Comparison of ENCODE assay signal across 22 mouse cellular contexts in genomic region chr4:76351201-76351979, GRCm38 (mm10).
A peak's percentile ranks its signal among the peaks of the same experiment; 100 is the strongest.
DNase-seq lines count a peak whose midpoint lies in the region; ATAC-seq lines count a peak whose summit lies in the region.
"Had no signal": no experiment of that assay in that cellular context is flagged by ENCODE, and none has a peak within 500 bp of the region (broad histone marks: within the 10 kb centered on the region; RNA-seq: fewer than 3 reads in every experiment).

No protein-coding gene starts in this region.

- no peaks in the 10 kb centered on the region for H3K9me3 ChIP-seq in hindbrain, embryonic 11.5 days (ENCODE audit: control insufficient read depth, low read length)
- H3K9me3 ChIP-seq in hindbrain, embryonic 16.5 days (ENCODE audit: control insufficient read depth, low read length): no peaks in the 10 kb centered on the region
- H3K9me3 ChIP-seq in lung, embryonic 16.5 days (ENCODE audit: control insufficient read depth, low read length): peaks cover 3% of the 10 kb centered on the region; the same call in 1 of the 2 replicates
- H3K9me3 ChIP-seq in limb, embryonic 11.5 days (ENCODE audit: control insufficient read depth, low read length): no peaks in the 10 kb centered on the region
- H3K9me3 ChIP-seq: embryonic facial prominence, embryonic 13.5 days; heart, embryonic 12.5 days; liver, embryonic 12.5 days; midbrain, embryonic 10.5 days; neural tube, embryonic 12.5 days had no signal

- no peak overlapping the region for H3K4me2 ChIP-seq in hindbrain, embryonic 11.5 days (replicated peaks; ENCODE audit: low read depth, low read length)
- no peak overlapping the region for H3K4me2 ChIP-seq in hindbrain, embryonic 16.5 days (ENCODE audit: low read length)
- H3K4me2 ChIP-seq in lung, embryonic 16.5 days (ENCODE audit: low read depth, low read length): no peak overlapping the region
- no peak overlapping the region for H3K4me2 ChIP-seq in limb, embryonic 11.5 days (ENCODE audit: low read depth, severe bottlenecking)
- H3K4me2 ChIP-seq: embryonic facial prominence, embryonic 13.5 days; heart, embryonic 12.5 days; liver, embryonic 12.5 days; neural tube, embryonic 12.5 days had no signal

- H3K27ac ChIP-seq in hindbrain, embryonic 11.5 days (ENCODE audit: low read depth, low read length): no peak overlapping the region
- no peak overlapping the region for H3K27ac ChIP-seq in hindbrain, embryonic 16.5 days (ENCODE audit: low read depth, low read length)
- no peak overlapping the region for H3K27ac ChIP-seq in lung, embryonic 16.5 days (ENCODE audit: low read length)
- peak overlapping the region; percentile 57; the same call in 1 of the 2 replicates for H3K27ac ChIP-seq in limb, embryonic 11.5 days (replicated peaks; ENCODE audit: low read depth, low read length)
- H3K27ac ChIP-seq: embryonic facial prominence, embryonic 13.5 days; liver, embryonic 12.5 days; midbrain, embryonic 10.5 days; neural tube, embryonic 12.5 days had no signal

- ATAC-seq in hindbrain, embryonic 11.5 days (ENCODE audit: low FRiP score): 0 out of 2 replicates have a peak, but pooled peaks have one; percentile 51
- no peak; the same call in 1 of the 2 replicates for ATAC-seq in hindbrain, embryonic 16.5 days
- ATAC-seq in lung, embryonic 16.5 days (ENCODE audit: low read depth): 0 out of 2 replicates have a peak, but pooled peaks have one; percentile 41
- ATAC-seq in limb, embryonic 11.5 days (ENCODE audit: insufficient number of reproducible peaks, low FRiP score, low TSS enrichment, low read depth): no peak
- ATAC-seq: forebrain, embryonic 16.5 days; liver, embryonic 12.5 days had no signal

- no peak for DNase-seq in hindbrain, embryonic 11.5 days (ENCODE audit: low spot score)
- no peak for DNase-seq in lung, postnatal 25 days (ENCODE audit: low spot score)
- peak; percentile 47 for DNase-seq in embryo, embryonic 10.5 days (ENCODE audit: low spot score)
- no peak for DNase-seq in limb, embryonic 11.5 days (ENCODE audit: low spot score)
- DNase-seq in left cerebral cortex, postnatal 25 days (ENCODE audit: low spot score in 2 of 2): no peak
- no peak for DNase-seq in adipocyte (ENCODE audit: low spot score)
- DNase-seq: cerebellum, adult 9-11 months; heart, postnatal 36 days; kidney, postnatal 25 days; layer of hippocampus, adult 9-11 months; lung, postnatal 14 days; retina, postnatal 1 day; right cerebral cortex, postnatal 4 days; thymus, adult 18-20 months had no signal

- no peaks in the 10 kb centered on the region for H3K4me1 ChIP-seq in hindbrain, embryonic 11.5 days (replicated peaks; ENCODE audit: control insufficient read depth, insufficient read depth, low read length)
- 0 out of 2 replicates have a peak, but pooled peaks cover 3% of the 10 kb centered on the region for H3K4me1 ChIP-seq in hindbrain, embryonic 16.5 days (ENCODE audit: control insufficient read depth, insufficient read depth, low read depth, low read length)
- peaks cover 6% of the 10 kb centered on the region for H3K4me1 ChIP-seq in lung, embryonic 16.5 days (replicated peaks; ENCODE audit: control insufficient read depth, insufficient read depth, low read length)
- H3K4me1 ChIP-seq in limb, embryonic 11.5 days (ENCODE audit: control insufficient read depth, insufficient read depth, low read length): peaks cover 17% of the 10 kb centered on the region
- H3K4me1 ChIP-seq: liver, embryonic 12.5 days had no signal

- H3K36me3 ChIP-seq in hindbrain, embryonic 11.5 days (ENCODE audit: control insufficient read depth, insufficient read depth, low read length): no peaks in the 10 kb centered on the region
- no peaks in the 10 kb centered on the region for H3K36me3 ChIP-seq in hindbrain, embryonic 16.5 days (ENCODE audit: control insufficient read depth, insufficient read depth, low read length)
- H3K36me3 ChIP-seq in lung, embryonic 16.5 days (ENCODE audit: control insufficient read depth, insufficient read depth, low read length): no peaks in the 10 kb centered on the region; the same call in 1 of the 2 replicates
- no peaks in the 10 kb centered on the region for H3K36me3 ChIP-seq in limb, embryonic 11.5 days (ENCODE audit: control insufficient read depth, insufficient read depth, low read length)
- H3K36me3 ChIP-seq: embryonic facial prominence, embryonic 13.5 days; heart, embryonic 12.5 days; liver, embryonic 12.5 days; midbrain, embryonic 10.5 days; neural tube, embryonic 12.5 days had no signal

- intact Hi-C loops in left cerebral cortex, postnatal 25 days (cut with DNase I): no loop called here

- no peaks in the 10 kb centered on the region for H3K27me3 ChIP-seq in hindbrain, embryonic 11.5 days (ENCODE audit: control insufficient read depth, insufficient read depth, low read length)
- no peaks in the 10 kb centered on the region for H3K27me3 ChIP-seq in hindbrain, embryonic 16.5 days (replicated peaks; ENCODE audit: control insufficient read depth, insufficient read depth, low read length)
- H3K27me3 ChIP-seq in lung, embryonic 16.5 days (ENCODE audit: control insufficient read depth, insufficient read depth, low read depth, low read length): no peaks in the 10 kb centered on the region
- no peaks in the 10 kb centered on the region for H3K27me3 ChIP-seq in limb, embryonic 11.5 days (ENCODE audit: control insufficient read depth, insufficient read depth, low read length)
- H3K27me3 ChIP-seq: embryonic facial prominence, embryonic 13.5 days; heart, embryonic 12.5 days; liver, embryonic 12.5 days; neural tube, embryonic 12.5 days had no signal

- no peak overlapping the region for H3K9ac ChIP-seq in hindbrain, embryonic 11.5 days (ENCODE audit: low read depth, low read length)
- no peak overlapping the region for H3K9ac ChIP-seq in hindbrain, embryonic 16.5 days (ENCODE audit: low read depth, low read length)
- H3K9ac ChIP-seq in lung, embryonic 16.5 days (ENCODE audit: low read length): no peak overlapping the region
- no peak overlapping the region for H3K9ac ChIP-seq in limb, embryonic 11.5 days (ENCODE audit: low read length)
- H3K9ac ChIP-seq: embryonic facial prominence, embryonic 13.5 days; heart, embryonic 12.5 days; liver, embryonic 12.5 days; neural tube, embryonic 12.5 days had no signal

- no peak overlapping the region for H3K4me3 ChIP-seq in hindbrain, embryonic 11.5 days (ENCODE audit: low read depth, low read length)
- H3K4me3 ChIP-seq in hindbrain, embryonic 16.5 days (ENCODE audit: low read length): no peak overlapping the region
- no peak overlapping the region for H3K4me3 ChIP-seq in lung, embryonic 16.5 days (ENCODE audit: low read length)
- H3K4me3 ChIP-seq in limb, embryonic 11.5 days (ENCODE audit: low read depth, low read length): no peak overlapping the region
- H3K4me3 ChIP-seq: embryonic facial prominence, embryonic 13.5 days; heart, embryonic 12.5 days; liver, embryonic 12.5 days; midbrain, embryonic 10.5 days; neural tube, embryonic 12.5 days had no signal

- 65% methylated on average over 8 of the region's 8 CpGs for WGBS in hindbrain, embryonic 11.5 days
- 55% methylated on average over 8 of the region's 8 CpGs for WGBS in hindbrain, embryonic 16.5 days
- WGBS in lung, embryonic 16.5 days: 34% methylated on average over 8 of the region's 8 CpGs
- WGBS in limb, embryonic 11.5 days: 27% methylated on average over 8 of the region's 8 CpGs

Comparison
In these comparisons a context has a peak if more than half of its experiments do, and no peak if none do; other contexts are left out.
1. ATAC-seq: peak in hindbrain, embryonic 11.5 days (single experiment) and lung, embryonic 16.5 days (single experiment); none in hindbrain, embryonic 16.5 days (single experiment) and limb, embryonic 11.5 days (single experiment).